In the genomic region with DNA sequence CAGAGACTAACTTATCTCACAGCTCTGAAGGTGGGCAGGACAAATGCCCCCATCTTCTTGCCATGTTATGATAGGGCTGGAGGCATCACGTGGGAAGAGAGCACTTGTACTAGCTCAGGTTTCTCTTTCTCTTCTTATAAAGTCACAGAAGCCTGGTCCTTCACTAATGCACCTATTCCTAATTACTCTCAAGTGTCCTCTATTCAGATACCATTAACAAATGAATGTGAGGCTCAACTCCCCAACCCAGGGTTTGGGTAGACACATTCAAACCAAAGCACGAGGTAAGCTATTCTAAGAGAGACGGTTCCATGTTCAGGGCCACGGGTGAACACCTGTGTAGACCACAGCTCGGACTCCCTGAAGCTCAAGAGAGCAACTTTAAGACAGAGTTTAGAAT, we compare ENCODE assay signal across 20 mouse cellular contexts.
"Had no signal": no experiment of that assay in that cellular context is flagged by ENCODE, and none has a peak within 500 bp of the region (broad histone marks: within the 10 kb centered on the region; RNA-seq: fewer than 3 reads in every experiment).

No protein-coding gene starts in this region.

- H3K4me3 ChIP-seq: lung, embryonic 15.5 days; midbrain, embryonic 10.5 days; midbrain, embryonic 12.5 days; myocyte; neural tube, embryonic 13.5 days; neural tube, embryonic 15.5 days; stomach, embryonic 15.5 days had no signal

- H3K36me3 ChIP-seq: lung, embryonic 15.5 days; midbrain, embryonic 10.5 days; midbrain, embryonic 12.5 days; neural tube, embryonic 13.5 days; neural tube, embryonic 15.5 days; stomach, embryonic 15.5 days had no signal

- H3K4me2 ChIP-seq: lung, embryonic 15.5 days; midbrain, embryonic 12.5 days; neural tube, embryonic 13.5 days; neural tube, embryonic 15.5 days; stomach, embryonic 15.5 days had no signal

- H3K27ac ChIP-seq: liver, embryonic 14.5 days; lung, embryonic 15.5 days; midbrain, embryonic 10.5 days; midbrain, embryonic 12.5 days; neural tube, embryonic 13.5 days; neural tube, embryonic 15.5 days; stomach, embryonic 15.5 days; stomach, postnatal 0 days had no signal

- H3K4me1 ChIP-seq: midbrain, embryonic 10.5 days; midbrain, embryonic 12.5 days; neural tube, embryonic 13.5 days; neural tube, embryonic 15.5 days; stomach, embryonic 15.5 days had no signal

- H3K9ac ChIP-seq: liver, embryonic 14.5 days; lung, embryonic 15.5 days; midbrain, embryonic 12.5 days; neural tube, embryonic 13.5 days; neural tube, embryonic 15.5 days; stomach, embryonic 15.5 days had no signal

- H3K27me3 ChIP-seq: lung, embryonic 15.5 days; midbrain, embryonic 12.5 days; neural tube, embryonic 13.5 days; neural tube, embryonic 15.5 days; stomach, embryonic 15.5 days had no signal

- H3K9me3 ChIP-seq: lung, embryonic 15.5 days; midbrain, embryonic 10.5 days; midbrain, embryonic 12.5 days; neural tube, embryonic 13.5 days; neural tube, embryonic 15.5 days; stomach, embryonic 15.5 days had no signal

- DNase-seq: lung, adult 2 months; lung, postnatal 14 days; lung, postnatal 36 days; midbrain, embryonic 14.5 days; retina, postnatal 1 day; right cerebral cortex, adult 18-20 months; right cerebral cortex, postnatal 25 days; right cerebral cortex, postnatal 4 days; thymus, adult 2 months; thymus, postnatal 25 days; thymus, postnatal 4 days had no signal
